Mouse (Mus musculus): Measurements from ENCODE around the gene Gpc6. TPM values are rescaled to one million over a fixed set of nuclear protein-coding genes. Genes with fewer than 3 reads are reported as not detected.

The Gpc6 gene
- polyA plus RNA-seq, 2 experiments: 26.1 to 39.5 TPM

GRCm38 (mm10) chr14:117452150-117452549 lies 527.0 kb downstream of the Gpc6 start:
- Histone ChIP-seq H3K9ac (ENCODE audit: low read depth, low read length, severe bottlenecking) (no peak overlapping the region), H3K27ac (replicated peaks; ENCODE audit: low read depth, low read length) (no peak overlapping the region), H3K9me3 (ENCODE audit: control insufficient read depth, low read length) (no peaks in the 10 kb centered on the region), H3K4me2 (replicated peaks; ENCODE audit: low read depth, low read length, severe bottlenecking) (0 out of 2 replicates have a peak overlapping the region, but pooled peaks have one; percentile 20), H3K4me3 (replicated peaks; ENCODE audit: low read length) (no peak overlapping the region), H3K4me1 (ENCODE audit: control insufficient read depth, insufficient read depth, low read length) (no peaks in the 10 kb centered on the region), H3K36me3 (ENCODE audit: control insufficient read depth, insufficient read depth, low read length) (no peaks in the 10 kb centered on the region), H3K27me3 (ENCODE audit: control insufficient read depth, insufficient read depth, low read length) (no peaks in the 10 kb centered on the region)
- ATAC-seq (ENCODE audit: low FRiP score, low read depth) (no peak), DNase-seq (ENCODE audit: low spot score) (no peak)
- WGBS: 36% methylated on average over 7 of the region's 7 CpGs
- TF ChIP-seq POLR2A (IDR thresholded peaks at IDR 0.05; ENCODE audit: borderline replicate concordance, extremely low read depth, insufficient read depth, insufficient read length): no peak

DNA sequence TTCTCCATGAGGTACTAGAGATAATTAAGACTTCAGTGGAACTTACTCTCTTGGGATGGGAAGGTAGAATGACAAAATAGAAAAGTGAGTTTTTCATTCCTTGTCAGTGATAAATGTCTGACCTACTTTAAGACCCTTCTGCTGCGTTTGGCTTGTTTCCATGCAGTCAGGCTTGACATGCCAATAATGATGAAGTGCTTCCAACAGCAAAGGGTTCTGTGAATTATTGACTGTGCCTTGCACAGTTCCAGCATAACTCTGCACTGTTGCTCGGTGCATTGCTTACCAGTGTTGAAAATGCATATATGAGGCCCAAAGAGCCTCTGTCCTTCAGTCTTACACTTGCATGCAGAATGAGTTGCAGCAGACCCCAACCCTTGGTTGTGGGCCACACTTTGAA lies 548.3 kb downstream of the Gpc6 start:
- H3K4me3 ChIP-seq (replicated peaks; ENCODE audit: low read length): no peak overlapping the region
- no peak for TF ChIP-seq POLR2A (IDR thresholded peaks at IDR 0.05; ENCODE audit: borderline replicate concordance, extremely low read depth, insufficient read depth, insufficient read length)
- no peak overlapping the region for H3K9ac ChIP-seq (ENCODE audit: low read depth, low read length, severe bottlenecking)
- no peak overlapping the region for H3K4me2 ChIP-seq (replicated peaks; ENCODE audit: low read depth, low read length, severe bottlenecking)
- no peak overlapping the region for H3K27ac ChIP-seq (replicated peaks; ENCODE audit: low read depth, low read length)
- 74% methylated on average over 2 of the region's 2 CpGs for WGBS
- ATAC-seq (ENCODE audit: low FRiP score, low read depth) (no peak), DNase-seq (ENCODE audit: low spot score) (no peak)
- no peaks in the 10 kb centered on the region for H3K4me1 ChIP-seq (ENCODE audit: control insufficient read depth, insufficient read depth, low read length)
- H3K36me3 ChIP-seq (ENCODE audit: control insufficient read depth, insufficient read depth, low read length): no peaks in the 10 kb centered on the region
- H3K9me3 ChIP-seq (ENCODE audit: control insufficient read depth, low read length): no peaks in the 10 kb centered on the region
- no peaks in the 10 kb centered on the region for H3K27me3 ChIP-seq (ENCODE audit: control insufficient read depth, insufficient read depth, low read length)

DNA sequence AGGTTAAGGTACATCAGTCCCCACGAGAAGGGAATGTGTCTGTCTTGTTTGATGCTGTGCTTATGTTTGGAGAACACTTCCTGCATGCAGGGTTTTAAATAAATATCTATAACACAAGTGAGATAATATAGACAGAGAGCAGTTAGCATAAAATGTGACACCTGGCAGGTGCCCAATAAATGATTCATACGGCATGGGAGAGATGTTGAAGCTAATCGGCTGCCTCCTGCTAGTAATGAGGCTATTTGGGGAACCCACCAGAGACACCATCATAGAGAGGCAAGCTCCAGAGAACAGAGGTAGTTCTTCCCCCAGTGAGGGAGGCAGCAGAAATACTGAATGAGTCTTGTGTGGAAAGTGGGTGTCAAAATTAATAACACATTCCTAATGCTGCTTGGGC lies 553.8 kb downstream of the Gpc6 start:
- H3K27ac ChIP-seq (replicated peaks; ENCODE audit: low read depth, low read length): no peak overlapping the region
- no peaks in the 10 kb centered on the region for H3K36me3 ChIP-seq (ENCODE audit: control insufficient read depth, insufficient read depth, low read length)
- H3K9me3 ChIP-seq (ENCODE audit: control insufficient read depth, low read length): no peaks in the 10 kb centered on the region
- WGBS: 56% methylated on average over 3 of the region's 3 CpGs
- no peak overlapping the region for H3K4me3 ChIP-seq (replicated peaks; ENCODE audit: low read length)
- H3K4me1 ChIP-seq (ENCODE audit: control insufficient read depth, insufficient read depth, low read length): no peaks in the 10 kb centered on the region
- no peaks in the 10 kb centered on the region for H3K27me3 ChIP-seq (ENCODE audit: control insufficient read depth, insufficient read depth, low read length)
- no peak for ATAC-seq (ENCODE audit: low FRiP score, low read depth)
- TF ChIP-seq POLR2A (IDR thresholded peaks at IDR 0.05; ENCODE audit: borderline replicate concordance, extremely low read depth, insufficient read depth, insufficient read length): no peak
- DNase-seq (ENCODE audit: low spot score): no peak
- no peak overlapping the region for H3K4me2 ChIP-seq (replicated peaks; ENCODE audit: low read depth, low read length, severe bottlenecking)
- no peak overlapping the region for H3K9ac ChIP-seq (ENCODE audit: low read depth, low read length, severe bottlenecking)

- no peaks in the 10 kb centered on the region for H3K9me3 ChIP-seq (ENCODE audit: control insufficient read depth, low read length)
- no peak overlapping the region for H3K9ac ChIP-seq (ENCODE audit: low read depth, low read length, severe bottlenecking)
- TF ChIP-seq POLR2A (IDR thresholded peaks at IDR 0.05; ENCODE audit: borderline replicate concordance, extremely low read depth, insufficient read depth, insufficient read length): no peak
- ATAC-seq (ENCODE audit: low FRiP score, low read depth): no peak
- no peaks in the 10 kb centered on the region for H3K36me3 ChIP-seq (ENCODE audit: control insufficient read depth, insufficient read depth, low read length)
- no peak overlapping the region for H3K27ac ChIP-seq (replicated peaks; ENCODE audit: low read depth, low read length)
- no peak overlapping the region for H3K4me3 ChIP-seq (replicated peaks; ENCODE audit: low read length)
- H3K4me2 ChIP-seq (replicated peaks; ENCODE audit: low read depth, low read length, severe bottlenecking): no peak overlapping the region
- DNase-seq (ENCODE audit: low spot score): no peak
- no peaks in the 10 kb centered on the region for H3K27me3 ChIP-seq (ENCODE audit: control insufficient read depth, insufficient read depth, low read length)
- WGBS: 65% methylated on average over 4 of the region's 4 CpGs
- H3K4me1 ChIP-seq (ENCODE audit: control insufficient read depth, insufficient read depth, low read length): no peaks in the 10 kb centered on the region
Measured at GRCm38 (mm10) chr14:117487161-117487754, 562.1 kb downstream of the Gpc6 start.

GRCm38 (mm10) chr14:117490469-117490868 lies 565.4 kb downstream of the Gpc6 start:
- WGBS: 64% methylated on average over 5 of the region's 5 CpGs
- Histone ChIP-seq H3K9ac (ENCODE audit: low read depth, low read length, severe bottlenecking) (no peak overlapping the region), H3K36me3 (ENCODE audit: control insufficient read depth, insufficient read depth, low read length) (no peaks in the 10 kb centered on the region), H3K27me3 (ENCODE audit: control insufficient read depth, insufficient read depth, low read length) (no peaks in the 10 kb centered on the region), H3K27ac (replicated peaks; ENCODE audit: low read depth, low read length) (no peak overlapping the region), H3K9me3 (ENCODE audit: control insufficient read depth, low read length) (no peaks in the 10 kb centered on the region), H3K4me1 (ENCODE audit: control insufficient read depth, insufficient read depth, low read length) (no peaks in the 10 kb centered on the region), H3K4me2 (replicated peaks; ENCODE audit: low read depth, low read length, severe bottlenecking) (no peak overlapping the region), H3K4me3 (replicated peaks; ENCODE audit: low read length) (no peak overlapping the region)
- DNase-seq (ENCODE audit: low spot score) (no peak), ATAC-seq (ENCODE audit: low FRiP score, low read depth) (no peak)
- TF ChIP-seq POLR2A (IDR thresholded peaks at IDR 0.05; ENCODE audit: borderline replicate concordance, extremely low read depth, insufficient read depth, insufficient read length): no peak

DNA sequence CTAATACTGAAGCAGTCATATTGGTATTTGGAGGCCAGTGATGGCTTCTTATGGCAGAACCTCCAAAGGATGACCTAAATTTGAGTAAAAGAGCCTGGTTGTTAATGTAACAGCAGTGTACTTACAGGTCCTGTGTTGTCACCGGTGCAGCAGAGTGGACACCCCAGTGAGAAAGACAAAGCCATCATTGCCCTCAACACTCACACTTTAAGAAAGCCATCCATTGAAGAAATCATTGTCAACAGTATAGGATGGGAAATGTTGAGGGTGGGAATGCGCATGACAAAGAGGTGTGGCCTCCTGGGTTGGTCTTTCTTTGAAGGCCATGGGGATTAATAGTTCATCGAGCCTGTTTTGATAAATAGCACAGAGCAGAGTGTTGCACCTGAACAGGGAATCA lies 570.0 kb downstream of the Gpc6 start:
- no peak for DNase-seq (ENCODE audit: low spot score)
- 66% methylated on average over 3 of the region's 3 CpGs for WGBS
- no peak for ATAC-seq (ENCODE audit: low FRiP score, low read depth)
- no peak overlapping the region for H3K4me3 ChIP-seq (replicated peaks; ENCODE audit: low read length)
- no peaks in the 10 kb centered on the region for H3K36me3 ChIP-seq (ENCODE audit: control insufficient read depth, insufficient read depth, low read length)
- TF ChIP-seq POLR2A (IDR thresholded peaks at IDR 0.05; ENCODE audit: borderline replicate concordance, extremely low read depth, insufficient read depth, insufficient read length): no peak
- no peaks in the 10 kb centered on the region for H3K27me3 ChIP-seq (ENCODE audit: control insufficient read depth, insufficient read depth, low read length)
- H3K4me2 ChIP-seq (replicated peaks; ENCODE audit: low read depth, low read length, severe bottlenecking): no peak overlapping the region
- H3K9me3 ChIP-seq (ENCODE audit: control insufficient read depth, low read length): no peaks in the 10 kb centered on the region
- no peak overlapping the region for H3K27ac ChIP-seq (replicated peaks; ENCODE audit: low read depth, low read length)
- H3K9ac ChIP-seq (ENCODE audit: low read depth, low read length, severe bottlenecking): no peak overlapping the region
- no peaks in the 10 kb centered on the region for H3K4me1 ChIP-seq (ENCODE audit: control insufficient read depth, insufficient read depth, low read length)

All from limb, embryonic 14.5 days (tissue).